Mouse (Mus musculus): ENCODE measurements around the gene Mfap5. TPM values are rescaled to one million over a fixed set of nuclear protein-coding genes. Genes with fewer than 3 reads are reported as not detected.

The Mfap5 gene
- total and polyA plus RNA-seq, 3 experiments: not detected

GRCm38 (mm10) chr6:122531466-122532174 lies 26.0 kb downstream of the Mfap5 start:
- Histone ChIP-seq H3K27ac (ENCODE audit: control insufficient read depth, low read depth, low read length) (no peak overlapping the region), H3K36me3 (ENCODE audit: control insufficient read depth in 1 of 2, insufficient read depth in 2 of 2, low read length in 2 of 2) (no peaks in the 10 kb centered on the region), H3K4me3 (ENCODE audit: control insufficient read depth in 1 of 2, insufficient read depth in 1 of 2, low read depth in 2 of 2, low read length in 2 of 2) (no peak overlapping the region), H3K27me3 (ENCODE audit: control insufficient read depth in 1 of 2, insufficient read depth in 2 of 2, low read length in 2 of 2) (peaks cover 13 to 16% of the 10 kb centered on the region in 2 experiments), H3K79me2 (ENCODE audit: control insufficient read depth, insufficient read depth, low read length, poor library complexity) (no peaks in the 10 kb centered on the region), H3K4me1 (ENCODE audit: control insufficient read depth in 1 of 2, insufficient read depth in 2 of 2, low read length in 2 of 2) (no peaks in the 10 kb centered on the region), H3K9ac (ENCODE audit: control insufficient read depth, low read depth, low read length, poor library complexity, severe bottlenecking) (no peak overlapping the region), H3K9me3 (replicated peaks; ENCODE audit: insufficient read depth, low read length) (no peaks in the 10 kb centered on the region)
- TF ChIP-seq CTCF (IDR thresholded peaks at IDR 0.05 in 2 of 3, conservative IDR thresholded peaks at IDR 0.05 in 1 of 3; ENCODE audit: control insufficient read depth in 1 of 3, insufficient read depth in 1 of 3, low read depth in 2 of 3, low read length in 3 of 3, poor library complexity in 1 of 3, severe bottlenecking in 1 of 3) (no peak), HCFC1 (IDR thresholded peaks at IDR 0.05; ENCODE audit: low read depth, low read length) (no peak), MYB (IDR thresholded peaks at IDR 0.05; ENCODE audit: low read depth, low read length) (no peak), MAZ (IDR thresholded peaks at IDR 0.05; ENCODE audit: low read depth, low read length) (no peak), CHD1 (IDR thresholded peaks at IDR 0.05; ENCODE audit: low read depth, low read length) (no peak), NRF1 (IDR thresholded peaks at IDR 0.05; ENCODE audit: insufficient read depth, low read depth, low read length, poor library complexity, severe bottlenecking) (no peak), USF1 (IDR thresholded peaks at IDR 0.05; ENCODE audit: low read depth, low read length) (no peak), TAL1 (IDR thresholded peaks at IDR 0.05; ENCODE audit: low read length) (no peak), ZNF384 (IDR thresholded peaks at IDR 0.05; ENCODE audit: low read depth, low read length) (no peak)
- no peak for DNase-seq (ENCODE audit: low read depth, low spot score)

DNA sequence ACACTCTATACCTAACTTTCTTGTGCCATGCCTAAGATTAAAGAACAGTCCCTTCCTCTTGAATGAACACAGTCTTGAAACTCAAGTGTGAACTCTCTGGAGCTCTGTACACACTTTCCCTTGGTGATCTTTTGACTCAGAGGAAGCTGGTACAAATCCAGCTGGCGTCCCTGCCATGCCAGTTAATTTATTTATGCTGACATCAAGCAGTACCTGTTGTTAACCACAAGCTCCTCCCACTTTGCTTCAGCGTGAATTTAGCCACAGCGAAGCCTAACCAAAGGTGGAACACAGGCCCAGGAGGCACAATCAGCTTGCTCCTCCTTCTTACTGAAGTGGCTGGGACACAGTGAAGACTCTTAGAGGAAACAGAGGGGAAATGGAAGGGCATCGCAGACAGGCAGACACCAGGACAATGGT lies 27.2 kb downstream of the Mfap5 start:
- Histone ChIP-seq H3K27ac (ENCODE audit: control insufficient read depth, low read depth, low read length) (no peak overlapping the region), H3K4me3 (ENCODE audit: control insufficient read depth in 1 of 2, insufficient read depth in 1 of 2, low read depth in 2 of 2, low read length in 2 of 2) (no peak overlapping the region), H3K9me3 (replicated peaks; ENCODE audit: insufficient read depth, low read length) (no peaks in the 10 kb centered on the region), H3K4me1 (ENCODE audit: control insufficient read depth in 1 of 2, insufficient read depth in 2 of 2, low read length in 2 of 2) (no peaks in the 10 kb centered on the region), H3K79me2 (ENCODE audit: control insufficient read depth, insufficient read depth, low read length, poor library complexity) (no peaks in the 10 kb centered on the region), H3K27me3 (ENCODE audit: control insufficient read depth in 1 of 2, insufficient read depth in 2 of 2, low read length in 2 of 2) (peaks cover 11 to 12% of the 10 kb centered on the region in 2 experiments), H3K9ac (ENCODE audit: control insufficient read depth, low read depth, low read length, poor library complexity, severe bottlenecking) (no peak overlapping the region), H3K36me3 (ENCODE audit: control insufficient read depth in 1 of 2, insufficient read depth in 2 of 2, low read length in 2 of 2) (no peaks in the 10 kb centered on the region)
- TF ChIP-seq RCOR1 (IDR thresholded peaks at IDR 0.05; ENCODE audit: low read depth, low read length) (no peak), ELF1 (IDR thresholded peaks at IDR 0.05; ENCODE audit: low read depth, low read length) (no peak), TBP (IDR thresholded peaks at IDR 0.05; ENCODE audit: low read depth, low read length) (no peak), MYC (IDR thresholded peaks at IDR 0.05; ENCODE audit: low read depth, low read length) (no peak), UBTF (IDR thresholded peaks at IDR 0.05; ENCODE audit: borderline replicate concordance, insufficient read depth, low read depth, low read length) (no peak), KAT2A (conservative IDR thresholded peaks at IDR 0.05; ENCODE audit: low read depth, low read length) (no peak), NRF1 (IDR thresholded peaks at IDR 0.05; ENCODE audit: insufficient read depth, low read depth, low read length, poor library complexity, severe bottlenecking) (no peak), BHLHE40 (IDR thresholded peaks at IDR 0.05; ENCODE audit: borderline replicate concordance, low read depth, low read length) (no peak), CTCF (IDR thresholded peaks at IDR 0.05 in 2 of 3, conservative IDR thresholded peaks at IDR 0.05 in 1 of 3; ENCODE audit: control insufficient read depth in 1 of 3, insufficient read depth in 1 of 3, low read depth in 2 of 3, low read length in 3 of 3, poor library complexity in 1 of 3, severe bottlenecking in 1 of 3) (no peak), MYB (IDR thresholded peaks at IDR 0.05; ENCODE audit: low read depth, low read length) (no peak), E2F4 (IDR thresholded peaks at IDR 0.05; ENCODE audit: borderline replicate concordance, low read depth, low read length) (no peak), ZC3H11A (IDR thresholded peaks at IDR 0.05; ENCODE audit: low read depth, low read length) (no peak), USF2 (IDR thresholded peaks at IDR 0.05; ENCODE audit: borderline replicate concordance in 1 of 2, insufficient read depth in 1 of 2, low read depth in 1 of 2, low read length in 2 of 2) (no peak), POLR2A (IDR thresholded peaks at IDR 0.05; ENCODE audit: control insufficient read depth in 1 of 2, insufficient read depth in 1 of 2, low read depth in 1 of 2, low read length in 2 of 2, poor library complexity in 1 of 2) (no peak), ZKSCAN1 (IDR thresholded peaks at IDR 0.05; ENCODE audit: low read depth, low read length) (no peak), MXI1 (IDR thresholded peaks at IDR 0.05; ENCODE audit: low read depth, low read length) (no peak), MAZ (IDR thresholded peaks at IDR 0.05; ENCODE audit: low read depth, low read length) (no peak), HCFC1 (IDR thresholded peaks at IDR 0.05; ENCODE audit: low read depth, low read length) (no peak)
- DNase-seq (ENCODE audit: low read depth, low spot score): no peak
